Comparison of ENCODE assay signal across 25 mouse cellular contexts in the genomic region with DNA sequence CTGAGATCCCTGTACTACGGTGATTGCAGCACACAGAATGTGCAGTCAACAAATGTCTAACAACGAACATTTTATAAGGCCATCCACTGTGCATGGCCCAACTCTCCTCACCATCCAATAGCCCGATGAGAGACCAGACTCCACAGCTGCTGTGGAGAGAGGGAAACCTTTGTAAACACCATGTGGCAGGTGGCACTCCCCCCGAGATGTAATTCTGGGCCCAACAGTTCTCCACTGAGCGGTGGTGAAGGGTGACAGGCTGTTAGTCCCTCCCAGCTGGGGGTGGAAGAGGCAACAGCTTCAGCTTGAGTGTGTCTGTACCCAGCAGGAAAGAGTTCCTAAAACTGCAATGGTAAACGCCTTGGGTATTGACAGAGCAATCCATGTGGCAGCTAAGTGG.
A peak's percentile ranks its signal among the peaks of the same experiment; 100 is the strongest.
DNase-seq lines count a peak whose midpoint lies in the region; ATAC-seq and TF ChIP-seq lines count a peak whose summit lies in the region.
"Had no signal": no experiment of that assay in that cellular context is flagged by ENCODE, and none has a peak within 500 bp of the region (broad histone marks: within the 10 kb centered on the region; RNA-seq: fewer than 3 reads in every experiment).

No protein-coding gene starts in this region.

- no peak overlapping the region for H3K4me3 ChIP-seq in cerebellum, adult 2 months (replicated peaks; ENCODE audit: insufficient read depth, low read depth, low read length)
- no peak overlapping the region for H3K4me3 ChIP-seq in stomach, embryonic 15.5 days (replicated peaks)
- H3K4me3 ChIP-seq in stomach, postnatal 0 days (ENCODE audit: low read depth, low read length) = no peak overlapping the region
- no peak overlapping the region for H3K4me3 ChIP-seq in midbrain, embryonic 10.5 days
- H3K4me3 ChIP-seq: embryonic facial prominence, embryonic 13.5 days; forebrain, embryonic 13.5 days; hindbrain, embryonic 10.5 days had no signal

- no peak for TF ChIP-seq EP300 in stomach, postnatal 0 days (optimal IDR thresholded peaks at IDR 0.05)

- H3K9me3 ChIP-seq in stomach, embryonic 15.5 days = no peaks in the 10 kb centered on the region
- no peaks in the 10 kb centered on the region for H3K9me3 ChIP-seq in stomach, postnatal 0 days (ENCODE audit: control insufficient read depth, low read length)
- H3K9me3 ChIP-seq in midbrain, embryonic 10.5 days (replicated peaks) = no peaks in the 10 kb centered on the region
- H3K9me3 ChIP-seq: embryonic facial prominence, embryonic 13.5 days; forebrain, embryonic 13.5 days; hindbrain, embryonic 10.5 days had no signal

- no peak for TF ChIP-seq POLR2A in cerebellum, adult 2 months (IDR thresholded peaks at IDR 0.05; ENCODE audit: borderline replicate concordance, insufficient read depth, low read length)

- peak; percentile 15 for DNase-seq in cerebellum, adult 11-12 months
- no peak for DNase-seq in cerebellum, adult 2 months
- peak; percentile 14 for DNase-seq in layer of hippocampus, adult 11-12 months (ENCODE audit: low spot score)
- DNase-seq in layer of hippocampus, postnatal 25 days (ENCODE audit: extremely low spot score in 1 of 2, low spot score in 1 of 2) = no peak
- no peak for DNase-seq in stomach, postnatal 0 days (ENCODE audit: low spot score)
- DNase-seq in midbrain, embryonic 10.5 days (ENCODE audit: low spot score) = no peak
- no peak for DNase-seq in thymus, postnatal 36 days
- DNase-seq: adrenal gland, postnatal 10 days; gastrocnemius, postnatal 10 days; heart, postnatal 10 days; kidney, adult 9 months; kidney, postnatal 25 days; lung, postnatal 10 days; right cerebral cortex, adult 18-20 months; right cerebral cortex, postnatal 4 days; thymus, adult 18-20 months; thymus, postnatal 4 days had no signal

- no peaks in the 10 kb centered on the region for H3K36me3 ChIP-seq in stomach, embryonic 15.5 days
- no peaks in the 10 kb centered on the region for H3K36me3 ChIP-seq in stomach, postnatal 0 days (ENCODE audit: control insufficient read depth, insufficient read depth, low read length)
- H3K36me3 ChIP-seq in midbrain, embryonic 10.5 days = no peaks in the 10 kb centered on the region
- H3K36me3 ChIP-seq: embryonic facial prominence, embryonic 13.5 days; hindbrain, embryonic 10.5 days had no signal

- H3K27me3 ChIP-seq in cerebellum, adult 2 months (ENCODE audit: control insufficient read depth, insufficient read depth, low read length) = no peaks in the 10 kb centered on the region
- H3K27me3 ChIP-seq in stomach, embryonic 15.5 days (replicated peaks) = no peaks in the 10 kb centered on the region
- H3K27me3 ChIP-seq in stomach, postnatal 0 days (ENCODE audit: control insufficient read depth, insufficient read depth, low read length) = no peaks in the 10 kb centered on the region
- no peaks in the 10 kb centered on the region for H3K27me3 ChIP-seq in midbrain, embryonic 10.5 days (ENCODE audit: low read depth, poor library complexity, severe bottlenecking)
- H3K27me3 ChIP-seq: embryonic facial prominence, embryonic 13.5 days; forebrain, embryonic 13.5 days had no signal

- no peak overlapping the region for H3K4me2 ChIP-seq in stomach, embryonic 15.5 days
- H3K4me2 ChIP-seq in stomach, postnatal 0 days (replicated peaks; ENCODE audit: low read depth) = no peak overlapping the region
- H3K4me2 ChIP-seq: embryonic facial prominence, embryonic 13.5 days; forebrain, embryonic 13.5 days; heart, embryonic 11.5 days; midbrain, embryonic 11.5 days had no signal

- 34% methylated on average over 6 of the region's 6 CpGs for WGBS in cerebellum, adult 2 months
- 64% methylated on average over 6 of the region's 6 CpGs for WGBS in stomach, embryonic 15.5 days
- 64% methylated on average over 6 of the region's 6 CpGs for WGBS in stomach, postnatal 0 days
- WGBS in midbrain, embryonic 10.5 days = 81% methylated on average over 6 of the region's 6 CpGs

- H3K27ac ChIP-seq in cerebellum, adult 2 months (ENCODE audit: insufficient read depth, low read length) = no peak overlapping the region
- no peak overlapping the region for H3K27ac ChIP-seq in stomach, embryonic 15.5 days
- H3K27ac ChIP-seq in stomach, postnatal 0 days (replicated peaks) = no peak overlapping the region
- H3K27ac ChIP-seq in midbrain, embryonic 10.5 days (replicated peaks) = no peak overlapping the region
- H3K27ac ChIP-seq: embryonic facial prominence, embryonic 13.5 days; forebrain, embryonic 13.5 days; hindbrain, embryonic 10.5 days had no signal

- ATAC-seq in stomach, embryonic 15.5 days (ENCODE audit: insufficient read depth, low FRiP score, low read depth) = peak; percentile 39; the same call in 1 of the 2 replicates
- no peak for ATAC-seq in stomach, postnatal 0 days (ENCODE audit: low FRiP score, low TSS enrichment)
- ATAC-seq: forebrain, embryonic 13.5 days; hindbrain, embryonic 16.5 days; intestine, embryonic 16.5 days had no signal

- no peaks in the 10 kb centered on the region for H3K4me1 ChIP-seq in cerebellum, adult 2 months (ENCODE audit: control insufficient read depth, insufficient read depth, low read length)
- H3K4me1 ChIP-seq in stomach, embryonic 15.5 days = no peaks in the 10 kb centered on the region
- H3K4me1 ChIP-seq in stomach, postnatal 0 days (replicated peaks; ENCODE audit: control insufficient read depth, insufficient read depth) = no peaks in the 10 kb centered on the region
- H3K4me1 ChIP-seq in midbrain, embryonic 10.5 days = no peaks in the 10 kb centered on the region
- H3K4me1 ChIP-seq: embryonic facial prominence, embryonic 13.5 days; forebrain, embryonic 13.5 days; hindbrain, embryonic 10.5 days had no signal

- no peak for TF ChIP-seq CTCF in cerebellum, adult 2 months (IDR thresholded peaks at IDR 0.05; ENCODE audit: borderline replicate concordance, insufficient read depth, low read depth, low read length)
- TF ChIP-seq CTCF in stomach, postnatal 0 days (IDR thresholded peaks at IDR 0.05; ENCODE audit: low read depth) = no peak

- no peak overlapping the region for H3K9ac ChIP-seq in stomach, embryonic 15.5 days
- H3K9ac ChIP-seq in stomach, postnatal 0 days (ENCODE audit: low read length) = no peak overlapping the region
- H3K9ac ChIP-seq: embryonic facial prominence, embryonic 13.5 days; forebrain, embryonic 13.5 days had no signal

Comparison
In these comparisons a context has a peak if more than half of its experiments do, and no peak if none do; other contexts are left out.
1. DNase-seq: peak in cerebellum, adult 11-12 months (single experiment) and layer of hippocampus, adult 11-12 months (single experiment); none in cerebellum, adult 2 months (0 of 2), layer of hippocampus, postnatal 25 days (0 of 2), stomach, postnatal 0 days (single experiment), midbrain, embryonic 10.5 days (single experiment) and thymus, postnatal 36 days (0 of 2).